Mouse (Mus musculus): Measurements from ENCODE around the gene Apod.
A peak's percentile ranks its signal among the peaks of the same experiment; 100 is the strongest.
"Not testable (repeated sequence)": the region's sequence is repeated elsewhere in the genome, so short reads cannot be mapped to it uniquely, and the experiment has no call there.

The Apod gene

GRCm38 (mm10) chr16:31314497-31315233 is at the start of gene Apod:
Gene Apod (minus strand): TSS chr16:31314808.
- no peak for DNase-seq

DNA sequence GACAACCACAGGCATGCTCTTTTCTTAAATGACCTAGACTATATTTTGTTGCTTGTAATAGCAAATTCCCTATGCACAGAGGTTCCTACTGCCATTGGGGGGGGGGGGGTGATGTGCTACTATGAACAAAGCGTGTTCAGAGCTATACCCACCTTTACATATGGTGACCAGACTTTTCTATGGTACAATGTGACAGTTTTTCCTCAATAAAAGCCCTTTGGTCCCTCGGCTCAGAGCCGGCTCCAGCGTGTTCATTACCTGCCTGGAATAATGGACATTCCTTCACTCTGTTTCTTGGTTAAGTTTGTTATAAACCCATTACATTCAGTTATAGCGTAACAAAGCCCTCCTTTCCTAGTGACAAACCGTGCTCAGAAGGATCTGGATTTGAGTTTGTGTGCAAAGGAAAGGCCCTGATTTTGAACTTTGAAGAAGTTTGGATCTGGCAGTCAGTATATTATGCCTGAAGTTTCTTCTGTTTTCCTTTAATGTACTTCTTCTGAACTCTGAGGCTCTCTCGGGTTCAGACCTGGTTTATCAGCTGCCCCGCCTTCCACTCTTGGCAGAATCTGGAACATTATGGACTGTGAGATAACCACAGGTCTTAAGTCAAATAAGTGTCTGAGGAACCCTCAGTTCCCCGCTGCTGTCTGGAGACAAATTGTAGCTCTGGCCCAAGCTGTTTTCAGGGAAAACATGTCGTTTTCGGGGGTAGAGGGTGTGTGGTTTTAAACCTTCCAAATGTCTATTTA is 49.3 kb upstream of the Apod start:
- no peak for DNase-seq

GRCm38 (mm10) chr16:31359542-31359941 is 44.9 kb upstream of the Apod start:
- DNase-seq, result no peak

GRCm38 (mm10) chr16:31358991-31359390 is 44.4 kb upstream of the Apod start:
- no peak for DNase-seq

DNA sequence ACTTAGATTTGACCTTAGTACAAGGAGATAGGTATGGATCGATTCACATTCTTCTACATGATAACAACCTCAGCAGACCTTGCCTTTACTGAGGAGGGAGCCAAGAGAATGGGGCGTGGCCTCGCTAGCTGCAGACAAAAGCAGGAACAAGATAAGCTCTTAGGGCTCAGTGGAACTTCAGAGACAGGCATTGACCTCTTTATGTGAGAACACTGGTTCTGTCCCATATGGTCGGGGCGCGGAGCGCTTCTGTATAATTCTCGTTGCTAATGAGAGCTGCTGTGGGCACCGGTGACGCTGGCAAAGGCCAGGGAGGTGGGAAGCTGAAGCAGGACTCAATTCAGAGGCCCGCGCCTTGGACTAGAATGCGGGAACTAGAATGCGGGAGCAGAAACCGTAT is 44.0 kb upstream of the Apod start:
- no peak for DNase-seq

DNA sequence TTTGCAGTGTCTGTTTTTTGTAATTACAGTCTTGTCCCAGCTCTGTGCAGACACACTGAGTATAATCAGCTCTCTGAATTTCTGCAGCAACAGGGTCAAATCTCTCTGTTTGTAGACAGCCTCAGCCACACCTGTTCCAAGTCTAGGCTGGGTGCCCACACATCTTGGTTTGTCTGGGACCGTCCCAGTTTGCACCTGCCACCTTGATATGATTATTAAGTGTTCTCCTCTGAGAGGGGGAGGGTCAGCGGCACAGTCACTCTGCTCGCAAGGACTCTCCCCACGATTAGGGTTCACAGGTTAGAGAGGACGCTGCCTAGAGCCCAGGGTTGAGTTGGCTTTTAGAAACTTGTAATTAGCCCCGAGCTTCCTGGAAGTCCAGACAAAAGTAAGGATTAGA is 41.3 kb upstream of the Apod start:
- DNase-seq, result no peak

DNA sequence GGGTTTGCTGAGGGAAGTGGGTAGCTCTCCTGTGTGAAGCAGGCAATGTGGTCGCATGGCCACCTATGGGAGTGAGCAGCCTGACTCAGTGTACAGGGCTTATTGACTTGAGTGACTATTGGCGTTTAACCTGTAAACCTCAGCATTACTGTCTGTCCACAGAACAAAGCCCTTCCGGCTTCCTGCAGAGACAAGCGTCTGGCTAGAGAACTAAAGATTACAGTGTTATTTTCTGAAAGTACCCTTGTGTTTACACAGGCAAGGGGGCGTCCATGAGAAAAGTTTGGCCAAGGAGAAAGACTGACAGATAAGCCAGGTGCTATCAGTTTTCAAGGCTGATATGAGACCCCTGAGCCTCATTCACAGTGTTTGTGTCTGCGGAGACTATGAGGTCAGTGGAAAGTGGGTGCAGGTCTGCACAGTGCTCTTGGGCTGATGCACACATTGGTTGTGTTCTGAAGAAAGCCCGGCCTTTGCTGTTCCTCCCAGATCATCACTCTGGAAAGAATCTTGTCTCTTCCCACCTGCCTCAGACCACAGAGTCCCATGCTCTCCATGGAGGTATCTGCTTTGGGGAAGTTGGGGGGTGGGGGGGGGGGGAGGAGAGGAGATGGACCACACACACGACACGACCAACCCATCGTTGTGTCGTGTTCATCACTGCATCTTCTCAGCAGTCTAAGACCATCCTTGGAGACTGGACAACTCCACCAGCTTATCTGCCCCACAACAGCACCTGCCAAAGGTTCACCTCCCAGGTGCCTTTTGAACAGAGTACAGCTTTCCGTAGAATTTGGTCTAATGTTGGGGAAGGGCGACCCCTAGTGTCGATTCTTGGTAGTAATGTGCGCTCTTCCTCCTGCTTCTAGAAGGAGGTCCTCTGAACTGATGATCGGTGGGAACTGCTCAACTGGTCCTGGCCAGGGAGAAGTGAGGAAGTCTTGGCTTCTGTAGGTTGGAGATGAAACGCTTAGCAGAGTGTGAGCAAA is 40.0 kb upstream of the Apod start:
- peak; percentile 82 to 87 for DNase-seq

DNA sequence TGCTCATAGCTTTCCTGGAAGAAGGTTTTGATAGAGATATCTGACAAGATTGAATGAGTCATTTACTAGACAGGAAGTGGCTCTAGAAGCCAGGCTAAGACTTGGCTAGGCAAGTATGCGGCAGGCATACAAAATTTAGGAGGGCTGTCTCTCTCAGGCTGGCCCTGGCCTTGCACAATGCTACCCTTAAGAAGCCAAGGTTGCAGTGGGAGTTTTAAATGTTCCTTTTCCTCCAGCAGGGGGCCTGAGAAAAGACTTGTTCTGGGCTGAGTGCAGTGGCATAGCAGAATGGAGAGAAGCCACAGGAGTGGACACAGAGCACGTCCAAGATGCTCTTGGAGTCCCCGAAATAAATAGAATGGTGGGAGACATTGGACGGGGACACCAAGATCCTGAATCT is 38.4 kb upstream of the Apod start:
- DNase-seq, result no peak

DNA sequence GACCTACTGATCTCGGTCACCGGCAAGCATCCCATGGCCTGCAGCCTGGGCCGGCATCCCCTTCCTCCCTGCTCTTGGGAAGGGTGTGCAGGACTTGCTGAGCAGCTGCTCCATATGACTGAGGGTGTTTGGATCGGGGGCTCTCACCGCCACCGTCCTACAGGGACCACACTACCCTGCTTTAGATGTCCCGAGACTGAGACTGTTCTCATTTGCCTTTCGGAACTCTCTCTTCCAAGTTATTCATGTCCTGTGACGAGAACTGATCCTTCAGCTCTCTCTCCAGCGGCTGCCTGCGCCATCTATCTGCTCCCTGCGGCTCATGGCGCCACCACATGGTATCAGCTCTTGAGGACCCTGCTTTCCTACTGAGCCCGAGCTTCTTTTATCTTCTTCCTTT is 33.0 kb upstream of the Apod start:
- peak; percentile 40 to 65 for DNase-seq

DNA sequence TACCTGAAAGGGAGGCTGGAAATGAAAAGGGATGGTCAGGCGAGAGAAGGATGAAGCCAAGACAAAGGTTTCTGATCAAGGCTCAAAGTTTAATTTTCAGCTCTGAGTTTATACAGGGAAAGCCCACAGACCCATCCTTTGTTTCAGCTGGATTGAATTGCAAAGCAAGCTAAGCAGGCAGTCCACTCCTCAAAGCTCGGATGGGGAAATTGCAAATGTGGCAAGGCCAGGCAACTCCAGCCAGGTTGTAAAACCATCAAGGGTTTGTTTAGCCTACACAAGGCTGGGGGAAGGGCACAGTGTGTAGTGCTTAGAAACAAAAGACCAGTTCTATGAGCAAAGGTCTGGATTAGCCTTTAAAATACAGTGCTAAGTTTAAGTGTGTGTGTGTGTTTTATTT is 28.4 kb upstream of the Apod start:
- no peak for DNase-seq

- DNase-seq, result no peak
Measured at GRCm38 (mm10) chr16:31342556-31342955, 27.9 kb upstream of the Apod start.

DNA sequence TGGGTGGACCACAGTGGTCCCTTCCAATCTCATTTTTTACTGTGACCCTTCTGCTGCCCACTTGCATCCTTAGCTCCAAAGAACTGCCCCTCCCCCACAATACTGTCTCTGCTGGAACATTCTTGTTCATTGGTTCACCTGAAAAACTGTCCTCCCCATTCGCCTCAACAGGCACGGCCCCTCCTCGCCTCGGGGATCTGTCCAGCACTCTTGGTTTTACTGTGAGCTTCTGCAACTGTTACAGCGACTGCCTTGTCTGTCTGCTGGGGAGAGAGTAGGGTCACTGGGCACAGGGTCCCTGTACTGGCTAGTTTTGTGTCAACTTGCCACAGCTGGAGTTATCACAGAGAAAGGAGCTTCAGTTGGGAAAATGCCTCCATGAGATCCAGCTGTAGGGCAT is 24.7 kb upstream of the Apod start:
- DNase-seq, result no peak

DNA sequence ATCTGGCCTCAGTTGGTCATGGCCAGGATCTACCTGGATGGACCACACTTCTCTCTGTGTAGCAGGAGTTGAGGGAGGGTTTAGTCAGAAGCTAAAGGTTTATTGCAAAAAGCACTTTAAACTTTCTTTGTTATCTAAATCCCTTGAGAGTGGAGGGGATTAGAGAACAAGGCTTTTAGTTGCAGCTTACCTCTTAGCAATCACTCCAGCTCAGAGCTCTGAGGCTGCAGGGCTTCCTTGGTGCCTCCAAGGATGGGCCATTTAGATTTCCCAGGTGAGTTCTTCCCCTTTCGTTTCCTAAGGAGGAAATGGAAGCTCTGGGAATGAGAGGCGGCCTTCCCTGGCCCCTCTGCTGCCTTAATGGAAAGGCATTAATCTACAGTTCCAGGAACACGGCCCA is 23.3 kb upstream of the Apod start:
- no peak for DNase-seq

DNA sequence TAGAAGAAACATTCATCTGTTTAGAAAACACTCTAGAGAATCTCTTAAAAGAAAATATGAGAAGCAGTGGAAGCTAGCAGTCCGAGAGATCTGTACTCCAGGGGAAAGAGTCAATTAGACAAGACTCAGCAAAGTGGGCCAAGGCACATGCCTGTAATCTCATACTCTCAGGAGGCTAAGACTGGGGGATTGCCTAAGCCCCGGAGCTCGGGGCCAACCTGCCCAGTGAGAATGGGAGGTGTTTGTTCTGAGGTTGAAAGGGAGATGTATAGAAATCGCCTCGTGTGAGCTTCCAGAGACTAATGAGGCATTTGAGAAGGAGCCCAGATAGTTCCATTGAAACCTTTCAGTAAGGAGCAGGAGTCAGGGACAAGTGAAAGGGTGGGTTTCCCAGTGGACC is 20.2 kb upstream of the Apod start:
- DNase-seq, result no peak

DNA sequence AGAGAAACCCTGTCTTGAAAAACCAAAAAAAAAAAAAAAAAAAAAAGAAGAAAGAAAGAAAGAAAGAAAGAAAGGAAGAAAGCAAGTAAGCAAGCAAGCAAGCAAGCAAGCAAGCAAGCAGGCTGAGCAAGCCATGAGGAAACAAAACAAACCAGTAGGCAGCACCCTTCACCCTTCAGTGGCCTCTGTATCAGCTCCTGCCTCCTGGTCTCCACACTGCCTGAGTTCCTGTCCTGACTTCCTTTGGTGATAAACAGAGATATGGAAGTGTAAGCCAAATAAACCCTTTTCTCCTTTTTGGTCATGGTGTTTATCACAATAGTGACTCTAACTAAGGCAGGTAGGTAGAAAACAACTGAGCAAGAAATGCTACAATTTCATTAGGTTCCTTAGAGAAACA is 18.0 kb upstream of the Apod start:
- no peak for DNase-seq

GRCm38 (mm10) chr16:31330970-31331369 is 16.4 kb upstream of the Apod start:
- not testable (repeated sequence) for DNase-seq

- no peak for DNase-seq
Measured at GRCm38 (mm10) chr16:31329668-31330067, 15.1 kb upstream of the Apod start.

GRCm38 (mm10) chr16:31327891-31328290 is 13.3 kb upstream of the Apod start:
- no peak for DNase-seq

- no peak for DNase-seq
Measured at GRCm38 (mm10) chr16:31327430-31327829, 12.8 kb upstream of the Apod start.

GRCm38 (mm10) chr16:31326679-31327078 is 12.1 kb upstream of the Apod start:
- DNase-seq, result no peak

GRCm38 (mm10) chr16:31325966-31326365 is 11.4 kb upstream of the Apod start:
- no peak for DNase-seq

DNA sequence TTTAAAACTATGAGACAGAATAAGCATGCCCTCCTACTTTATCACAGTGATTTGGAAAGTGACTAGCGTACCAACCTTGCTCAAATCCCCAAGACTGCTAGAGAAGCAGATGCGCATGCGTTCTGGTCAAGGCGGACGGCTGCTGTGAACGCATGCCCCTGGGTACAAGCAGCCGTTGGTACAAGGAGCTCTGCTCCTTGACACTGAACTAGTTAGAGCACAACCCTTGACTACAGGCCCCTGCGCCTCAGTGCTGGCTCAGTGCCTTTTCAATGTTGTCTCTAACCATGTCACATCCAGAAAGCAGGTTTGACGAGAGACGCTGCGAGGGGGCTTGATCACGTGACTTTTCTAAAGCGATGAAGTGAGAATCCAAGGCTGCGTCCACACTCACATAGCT is 10.5 kb upstream of the Apod start:
- no peak for DNase-seq

- no peak for DNase-seq
Measured at GRCm38 (mm10) chr16:31321501-31321900, 6.9 kb upstream of the Apod start.

Data from cerebellum, postnatal 25 days (tissue).